Mouse (Mus musculus): ENCODE measurements around the gene Endou. TPM values are rescaled to one million over a fixed set of nuclear protein-coding genes. Genes with fewer than 3 reads are reported as not detected.
A peak's percentile ranks its signal among the peaks of the same experiment; 100 is the strongest.

The Endou gene
- polyA plus RNA-seq, 1 experiment from 2014 or later, result 0.11 TPM

DNA sequence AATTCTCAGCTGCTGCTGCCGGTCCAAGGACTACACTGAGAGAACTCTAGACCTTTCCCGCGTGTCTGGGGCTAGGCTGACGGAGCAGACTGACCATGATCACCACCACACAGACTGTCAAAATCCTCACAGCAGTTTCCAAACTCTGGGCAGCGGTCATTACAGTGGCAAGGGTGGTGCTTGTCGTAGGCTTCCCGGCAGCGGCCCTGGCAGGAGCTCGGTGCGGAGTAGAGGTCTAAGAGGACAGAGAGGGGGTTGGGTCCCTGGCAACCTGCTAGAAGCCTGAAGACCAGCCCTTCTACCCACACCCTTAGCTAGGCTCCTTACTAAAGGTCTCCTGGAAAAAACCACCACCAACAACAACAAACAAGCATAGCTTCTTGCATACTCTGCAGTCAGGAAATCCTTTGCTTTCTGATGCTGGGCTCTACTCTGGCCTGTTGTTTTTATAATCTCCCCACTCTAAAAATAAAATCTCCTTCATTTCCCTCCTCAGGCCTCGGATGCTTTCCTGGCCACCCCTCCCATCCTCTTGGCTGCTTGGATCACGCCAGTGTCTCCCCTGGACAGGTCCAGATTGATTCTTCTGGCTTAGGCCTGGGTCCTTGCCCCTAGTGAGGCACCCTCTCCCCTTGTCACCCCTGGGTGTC, 11.0 kb downstream of the Endou start:
- Histone ChIP-seq H3K27me3 (replicated peaks; ENCODE audit: control insufficient read depth, insufficient read depth, low read length) (no peaks in the 10 kb centered on the region), H3K36me3 (ENCODE audit: control insufficient read depth, insufficient read depth, low read length) (no peaks in the 10 kb centered on the region), H3K9ac (ENCODE audit: low read length) (no peak overlapping the region), H3K9me3 (replicated peaks; ENCODE audit: control insufficient read depth, low read length) (no peaks in the 10 kb centered on the region), H3K4me1 (ENCODE audit: control insufficient read depth, insufficient read depth, low read length) (no peaks in the 10 kb centered on the region), H3K27ac (ENCODE audit: low read depth, low read length) (no peak overlapping the region), H3K4me2 (ENCODE audit: low read length) (no peak overlapping the region), H3K4me3 (ENCODE audit: low read depth, low read length) (no peak overlapping the region)
- no peak for DNase-seq (ENCODE audit: low spot score)
- 82% methylated on average over 12 of the region's 12 CpGs for WGBS
- no peak for ATAC-seq

DNA sequence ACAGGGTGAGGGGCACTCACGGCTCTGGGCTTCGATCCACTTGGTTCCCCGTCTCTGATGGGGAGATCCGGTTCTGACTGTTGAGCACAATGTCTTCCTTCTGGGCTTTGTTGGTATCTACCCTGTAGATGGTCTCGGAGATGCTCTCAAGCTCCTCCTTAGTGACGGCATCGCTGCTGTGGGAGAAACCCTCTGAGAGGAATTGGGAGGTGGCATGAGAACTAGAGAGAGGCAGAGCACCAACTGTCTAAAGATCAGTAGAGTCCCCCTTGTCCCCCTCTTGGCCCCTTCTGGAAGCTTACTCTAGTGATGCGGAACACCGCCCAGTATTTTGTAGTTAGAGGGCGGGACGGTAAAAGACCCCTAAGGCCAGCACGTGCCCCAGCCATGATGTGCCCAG, 11.6 kb downstream of the Endou start:
- 90% methylated on average over 12 of the region's 12 CpGs for WGBS
- Histone ChIP-seq H3K9ac (ENCODE audit: low read length) (no peak overlapping the region), H3K4me2 (ENCODE audit: low read length) (no peak overlapping the region), H3K4me3 (ENCODE audit: low read depth, low read length) (no peak overlapping the region), H3K27ac (ENCODE audit: low read depth, low read length) (no peak overlapping the region), H3K9me3 (replicated peaks; ENCODE audit: control insufficient read depth, low read length) (no peaks in the 10 kb centered on the region), H3K27me3 (replicated peaks; ENCODE audit: control insufficient read depth, insufficient read depth, low read length) (no peaks in the 10 kb centered on the region), H3K4me1 (ENCODE audit: control insufficient read depth, insufficient read depth, low read length) (no peaks in the 10 kb centered on the region), H3K36me3 (ENCODE audit: control insufficient read depth, insufficient read depth, low read length) (no peaks in the 10 kb centered on the region)
- DNase-seq (ENCODE audit: low spot score) (no peak), ATAC-seq (no peak)

DNA sequence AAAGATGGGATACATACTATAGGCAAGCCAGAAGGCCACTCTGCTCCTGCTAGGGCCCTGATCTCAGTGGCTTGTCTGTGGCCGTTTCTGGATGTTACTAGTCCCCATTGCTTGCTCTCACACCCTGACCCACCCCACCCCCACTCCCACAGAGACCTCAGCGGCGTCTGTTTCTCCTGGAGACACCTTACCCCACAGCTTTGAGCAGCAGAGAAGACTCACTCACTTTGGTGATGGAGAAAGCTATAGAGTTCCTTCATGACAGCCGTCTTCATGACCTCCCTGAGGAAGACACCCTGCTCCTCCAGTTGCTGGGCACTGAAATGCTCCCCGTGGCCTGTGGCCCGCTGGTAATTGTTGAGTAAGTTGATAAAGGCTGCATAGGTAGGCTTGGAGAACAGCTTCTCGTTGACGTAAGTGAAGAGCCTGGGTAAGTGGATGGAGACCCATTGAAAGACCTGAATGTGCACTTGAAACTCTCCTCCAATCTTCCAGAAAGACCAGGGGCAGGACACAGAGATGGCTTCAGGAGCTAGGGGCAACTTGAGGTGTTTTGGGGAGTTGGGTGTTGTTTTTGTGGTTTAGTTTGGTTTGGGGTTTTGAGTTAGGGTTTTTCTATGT, 12.5 kb downstream of the Endou start:
- H3K27me3 ChIP-seq (replicated peaks; ENCODE audit: control insufficient read depth, insufficient read depth, low read length), result no peaks in the 10 kb centered on the region
- WGBS, result 90% methylated on average over 8 of the region's 8 CpGs
- H3K36me3 ChIP-seq (ENCODE audit: control insufficient read depth, insufficient read depth, low read length), result no peaks in the 10 kb centered on the region
- no peak overlapping the region for H3K27ac ChIP-seq (ENCODE audit: low read depth, low read length)
- no peaks in the 10 kb centered on the region for H3K4me1 ChIP-seq (ENCODE audit: control insufficient read depth, insufficient read depth, low read length)
- no peaks in the 10 kb centered on the region for H3K9me3 ChIP-seq (replicated peaks; ENCODE audit: control insufficient read depth, low read length)
- H3K9ac ChIP-seq (ENCODE audit: low read length), result no peak overlapping the region
- H3K4me3 ChIP-seq (ENCODE audit: low read depth, low read length), result no peak overlapping the region
- no peak for DNase-seq (ENCODE audit: low spot score)
- H3K4me2 ChIP-seq (ENCODE audit: low read length), result no peak overlapping the region
- no peak for ATAC-seq

DNA sequence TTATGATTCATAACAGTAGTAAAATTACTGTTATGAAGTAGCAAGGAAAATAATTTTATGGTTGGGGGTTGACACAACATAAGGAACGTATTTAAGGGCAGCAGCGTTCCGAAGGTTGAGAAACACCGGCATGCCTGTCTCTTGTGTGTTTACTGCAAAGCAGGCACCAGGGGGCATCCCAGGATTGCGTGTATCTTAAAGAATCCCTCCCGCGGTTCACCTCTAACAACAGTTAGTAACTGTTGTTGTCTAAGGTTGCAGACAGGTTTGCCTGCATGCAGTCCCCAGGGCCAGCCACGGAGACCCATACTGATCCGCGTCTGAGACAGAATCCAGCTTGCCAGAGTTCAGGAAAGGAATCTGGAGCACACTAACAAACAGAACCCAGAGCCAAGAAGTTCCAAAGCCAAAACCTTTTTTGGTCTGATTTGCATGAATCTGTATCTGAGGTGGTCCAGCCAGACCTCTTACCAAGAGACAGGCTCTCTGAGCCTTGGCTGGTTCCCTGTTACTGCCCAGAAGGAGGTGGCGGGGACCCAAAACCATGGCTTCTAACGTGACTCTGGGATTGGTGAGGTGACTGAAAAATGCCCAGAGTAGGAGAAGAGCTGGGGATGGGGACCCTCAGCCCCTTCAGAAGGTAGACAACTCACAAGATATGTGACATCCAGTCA, 13.1 kb downstream of the Endou start:
- DNase-seq (ENCODE audit: low spot score) (peak; percentile 83), ATAC-seq (peak; percentile 55; the same call in 1 of the 2 replicates)
- H3K27me3 ChIP-seq (replicated peaks; ENCODE audit: control insufficient read depth, insufficient read depth, low read length), result no peaks in the 10 kb centered on the region
- H3K36me3 ChIP-seq (ENCODE audit: control insufficient read depth, insufficient read depth, low read length), result no peaks in the 10 kb centered on the region
- no peaks in the 10 kb centered on the region for H3K4me1 ChIP-seq (ENCODE audit: control insufficient read depth, insufficient read depth, low read length)
- H3K27ac ChIP-seq (ENCODE audit: low read depth, low read length), result no peak overlapping the region
- no peak overlapping the region for H3K4me2 ChIP-seq (ENCODE audit: low read length)
- no peaks in the 10 kb centered on the region for H3K9me3 ChIP-seq (replicated peaks; ENCODE audit: control insufficient read depth, low read length)
- no peak overlapping the region for H3K4me3 ChIP-seq (ENCODE audit: low read depth, low read length)
- 33% methylated on average over 12 of the region's 12 CpGs for WGBS
- H3K9ac ChIP-seq (ENCODE audit: low read length), result no peak overlapping the region

DNA sequence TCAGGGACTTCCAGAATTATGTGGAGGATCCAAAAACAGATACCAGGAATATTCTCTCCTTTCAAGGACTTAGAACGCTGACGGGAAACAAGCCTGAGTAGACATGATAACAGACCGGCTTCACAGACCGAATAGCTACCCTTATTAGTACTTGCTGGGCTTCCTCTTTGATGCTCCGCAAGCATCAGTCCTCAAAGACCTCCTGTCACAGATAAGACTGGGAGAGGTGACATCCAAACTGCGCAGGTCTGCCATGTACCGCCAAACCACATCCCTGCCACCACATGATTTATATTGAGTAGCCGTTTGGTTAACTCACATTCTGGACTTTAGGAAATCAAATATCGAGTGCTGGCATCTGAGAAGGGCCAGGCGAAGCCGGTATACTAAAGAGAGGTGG, 14.4 kb downstream of the Endou start:
- Histone ChIP-seq H3K9me3 (replicated peaks; ENCODE audit: control insufficient read depth, low read length) (no peaks in the 10 kb centered on the region), H3K9ac (ENCODE audit: low read length) (no peak overlapping the region), H3K36me3 (ENCODE audit: control insufficient read depth, insufficient read depth, low read length) (no peaks in the 10 kb centered on the region), H3K4me3 (ENCODE audit: low read depth, low read length) (no peak overlapping the region), H3K4me2 (ENCODE audit: low read length) (no peak overlapping the region), H3K27ac (ENCODE audit: low read depth, low read length) (no peak overlapping the region), H3K4me1 (ENCODE audit: control insufficient read depth, insufficient read depth, low read length) (no peaks in the 10 kb centered on the region), H3K27me3 (replicated peaks; ENCODE audit: control insufficient read depth, insufficient read depth, low read length) (no peaks in the 10 kb centered on the region)
- DNase-seq (ENCODE audit: low spot score) (no peak), ATAC-seq (no peak)
- 94% methylated on average over 11 of the region's 11 CpGs for WGBS

DNA sequence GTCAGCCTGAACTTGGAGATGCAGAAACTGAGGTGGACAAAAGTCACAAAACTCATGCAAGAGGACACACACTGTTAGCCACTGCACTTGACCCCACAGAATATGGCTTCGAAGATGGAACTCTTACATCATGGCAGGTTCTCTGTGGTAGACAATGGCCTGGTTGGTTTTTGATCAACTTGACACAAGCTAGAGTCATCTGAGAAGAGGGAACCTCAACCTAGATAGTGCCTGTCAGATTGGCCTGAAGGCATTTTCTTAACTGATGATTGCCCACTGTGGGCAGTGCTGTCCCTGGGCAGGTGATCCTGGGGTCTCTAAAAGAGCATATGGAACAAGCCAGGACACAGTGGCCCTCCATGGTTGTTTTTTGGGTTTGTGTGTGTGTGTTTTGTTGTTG, 15.4 kb downstream of the Endou start:
- DNase-seq (ENCODE audit: low spot score), result no peak

DNA sequence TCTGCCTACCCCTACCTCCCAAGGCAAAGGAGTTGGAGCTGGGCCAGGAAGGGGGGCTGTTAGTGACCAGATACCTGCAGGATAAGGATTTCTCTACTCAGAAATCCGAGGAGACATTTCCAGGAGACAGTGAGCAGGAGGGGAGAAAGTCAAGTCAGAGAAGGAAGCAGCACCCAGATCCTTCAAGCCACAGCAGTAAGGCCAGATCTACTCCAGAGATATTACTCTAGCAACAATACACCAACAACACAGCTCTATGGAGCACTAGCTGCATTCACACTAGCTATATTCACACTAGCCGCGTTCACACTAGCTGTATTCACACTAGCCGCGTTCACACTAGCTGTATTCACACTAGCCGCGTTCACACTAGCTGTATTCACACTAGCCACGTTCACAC, 16.1 kb downstream of the Endou start:
- Histone ChIP-seq H3K9me3 (replicated peaks; ENCODE audit: control insufficient read depth, low read length) (no peaks in the 10 kb centered on the region), H3K36me3 (ENCODE audit: control insufficient read depth, insufficient read depth, low read length) (no peaks in the 10 kb centered on the region), H3K4me2 (ENCODE audit: low read length) (no peak overlapping the region), H3K4me1 (ENCODE audit: control insufficient read depth, insufficient read depth, low read length) (no peaks in the 10 kb centered on the region), H3K9ac (ENCODE audit: low read length) (no peak overlapping the region), H3K27ac (ENCODE audit: low read depth, low read length) (no peak overlapping the region), H3K4me3 (ENCODE audit: low read depth, low read length) (no peak overlapping the region), H3K27me3 (replicated peaks; ENCODE audit: control insufficient read depth, insufficient read depth, low read length) (no peaks in the 10 kb centered on the region)
- ATAC-seq, result no peak
- no peak for DNase-seq (ENCODE audit: low spot score)
- 88% methylated on average over 8 of the region's 8 CpGs for WGBS

More for the DNA sequence above, 15.4 kb downstream of the Endou start:
- H3K36me3 ChIP-seq (ENCODE audit: control insufficient read depth, insufficient read depth, low read length), result no peaks in the 10 kb centered on the region
- no peaks in the 10 kb centered on the region for H3K4me1 ChIP-seq (ENCODE audit: control insufficient read depth, insufficient read depth, low read length)
- no peak overlapping the region for H3K4me2 ChIP-seq (ENCODE audit: low read length)
- H3K9ac ChIP-seq (ENCODE audit: low read length), result no peak overlapping the region
- H3K9me3 ChIP-seq (replicated peaks; ENCODE audit: control insufficient read depth, low read length), result no peaks in the 10 kb centered on the region
- no peak overlapping the region for H3K27ac ChIP-seq (ENCODE audit: low read depth, low read length)
- no peaks in the 10 kb centered on the region for H3K27me3 ChIP-seq (replicated peaks; ENCODE audit: control insufficient read depth, insufficient read depth, low read length)
- no peak overlapping the region for H3K4me3 ChIP-seq (ENCODE audit: low read depth, low read length)
- WGBS, result 88% methylated on average over 1 of the region's 1 CpGs
- ATAC-seq, result no peak

DNA sequence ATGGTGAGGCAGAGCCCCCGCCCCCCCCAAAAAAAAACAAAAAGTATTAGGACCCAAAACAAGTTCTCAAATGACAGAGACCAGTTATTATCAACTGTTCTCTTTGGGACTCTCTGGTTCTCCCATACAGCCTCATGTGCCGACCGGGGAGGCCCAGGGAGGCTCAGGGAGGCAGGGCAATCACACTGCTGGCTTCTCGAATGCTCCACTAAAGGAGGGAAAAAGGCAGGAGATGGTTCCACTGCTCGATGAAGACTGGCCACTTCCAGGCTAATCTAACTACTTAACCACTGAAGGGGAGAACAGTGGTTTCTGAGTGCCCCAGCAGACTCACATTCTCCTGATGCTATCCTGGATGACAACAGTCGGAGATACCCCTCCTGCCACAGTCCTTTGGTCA, 18.6 kb downstream of the Endou start:
- WGBS, result 72% methylated on average over 6 of the region's 6 CpGs
- DNase-seq (ENCODE audit: low spot score), result no peak
- Histone ChIP-seq H3K36me3 (ENCODE audit: control insufficient read depth, insufficient read depth, low read length) (no peaks in the 10 kb centered on the region), H3K27me3 (replicated peaks; ENCODE audit: control insufficient read depth, insufficient read depth, low read length) (no peaks in the 10 kb centered on the region), H3K9me3 (replicated peaks; ENCODE audit: control insufficient read depth, low read length) (no peaks in the 10 kb centered on the region), H3K4me2 (ENCODE audit: low read length) (no peak overlapping the region), H3K4me3 (ENCODE audit: low read depth, low read length) (no peak overlapping the region), H3K4me1 (ENCODE audit: control insufficient read depth, insufficient read depth, low read length) (no peaks in the 10 kb centered on the region), H3K27ac (ENCODE audit: low read depth, low read length) (no peak overlapping the region), H3K9ac (ENCODE audit: low read length) (no peak overlapping the region)
- no peak for ATAC-seq

DNA sequence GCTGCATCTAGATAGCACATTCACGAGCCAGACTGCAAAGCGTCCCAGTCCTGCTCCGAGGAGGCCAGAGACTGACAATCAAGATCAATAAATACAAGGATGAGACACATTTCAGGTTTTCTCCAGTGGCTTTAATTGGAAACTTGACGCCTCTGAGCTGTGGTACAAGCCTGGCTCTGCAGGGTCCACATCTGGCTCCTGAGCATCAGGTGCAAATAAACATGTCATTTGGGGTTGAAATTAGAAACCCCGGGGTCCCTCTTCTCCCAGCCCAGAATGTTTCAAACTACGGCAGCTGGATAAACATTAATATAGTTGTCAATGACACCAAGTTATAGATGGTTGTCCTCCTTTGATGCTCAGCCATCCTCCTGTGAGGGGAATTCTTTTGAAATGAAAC, 20.2 kb downstream of the Endou start:
- H3K27me3 ChIP-seq (replicated peaks; ENCODE audit: control insufficient read depth, insufficient read depth, low read length), result no peaks in the 10 kb centered on the region
- no peaks in the 10 kb centered on the region for H3K4me1 ChIP-seq (ENCODE audit: control insufficient read depth, insufficient read depth, low read length)
- no peak overlapping the region for H3K4me2 ChIP-seq (ENCODE audit: low read length)
- H3K27ac ChIP-seq (ENCODE audit: low read depth, low read length), result no peak overlapping the region
- no peak for DNase-seq (ENCODE audit: low spot score)
- ATAC-seq, result no peak
- no peak overlapping the region for H3K9ac ChIP-seq (ENCODE audit: low read length)
- H3K4me3 ChIP-seq (ENCODE audit: low read depth, low read length), result no peak overlapping the region
- no peaks in the 10 kb centered on the region for H3K36me3 ChIP-seq (ENCODE audit: control insufficient read depth, insufficient read depth, low read length)
- H3K9me3 ChIP-seq (replicated peaks; ENCODE audit: control insufficient read depth, low read length), result no peaks in the 10 kb centered on the region
- 90% methylated on average over 6 of the region's 6 CpGs for WGBS
